Mouse (Mus musculus): Measurements from ENCODE around the gene Clcn7. TPM values are rescaled to one million over a fixed set of nuclear protein-coding genes. Genes with fewer than 3 reads are reported as not detected.
A peak's percentile ranks its signal among the peaks of the same experiment; 100 is the strongest.

Gene Clcn7
- 10 to 100 TPM; 14.3 to 15.5 TPM for total RNA-seq (2021)
- long read RNA-seq, experiment 1, full-length matches to known transcripts: 8 of 17 reads
- long read RNA-seq, experiment 1, partial matches to known transcripts: 6 of 17 reads
- long read RNA-seq, experiment 1, other reads (novel, unspliced or antisense): 3 of 17 reads
- long read RNA-seq, experiment 2, full-length matches to known transcripts: 4 of 8 reads
- long read RNA-seq, experiment 2, partial matches to known transcripts: 3 of 8 reads
- long read RNA-seq, experiment 2, other reads (novel, unspliced or antisense): 1 of 8 reads

- peak; percentile 94 for DNase-seq
- intact Hi-C loops (cut with DNase I; ENCODE audit: low total_unique reads): no loop called here
Observed at GRCm38 (mm10) chr17:25133275-25133698, at the start of gene Clcn7. Gene Clcn7 (plus strand): TSS chr17:25133391.

- intact Hi-C loops (cut with DNase I; ENCODE audit: low total_unique reads): no loop called here
- DNase-seq: peak; percentile 69
Observed at GRCm38 (mm10) chr17:25083444-25083931, 49.7 kb upstream of the Clcn7 start, which contains the start of gene Tmem204. Gene Tmem204 (minus strand): TSS chr17:25083591.

DNA sequence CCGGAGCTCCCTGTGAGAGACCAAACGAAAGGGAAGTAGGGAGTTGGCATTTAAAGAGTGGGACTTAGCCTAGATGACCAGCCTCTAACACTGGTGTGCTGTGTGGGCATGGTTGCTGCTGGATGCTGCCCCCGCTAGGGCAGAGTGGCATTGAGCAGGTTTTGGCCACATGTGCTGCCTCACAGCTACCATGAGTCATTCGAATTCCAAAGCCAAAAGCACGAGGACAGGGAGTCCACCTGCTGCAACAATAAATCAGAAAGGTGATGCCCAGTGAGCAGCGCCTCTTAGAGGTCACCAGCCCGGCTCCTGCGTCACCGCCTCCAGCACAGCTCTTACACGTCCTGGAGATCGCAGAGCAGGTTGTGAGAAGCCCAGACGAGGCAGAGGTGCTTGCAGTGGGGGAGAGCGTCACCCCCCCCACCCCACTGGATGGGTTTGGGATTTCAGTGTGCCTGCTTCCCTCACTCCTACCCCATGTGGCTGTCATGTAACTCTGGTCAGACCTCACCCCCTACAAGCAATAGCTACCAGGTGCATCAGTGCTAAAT lies 48.3 kb upstream of the Clcn7 start:
- peak; percentile 50 for DNase-seq
- intact Hi-C loops (cut with DNase I; ENCODE audit: low total_unique reads): no loop called here

- intact Hi-C loops (cut with DNase I; ENCODE audit: low total_unique reads): no loop called here
- DNase-seq: no peak
Observed at GRCm38 (mm10) chr17:25086724-25087123, 46.5 kb upstream of the Clcn7 start.

GRCm38 (mm10) chr17:25089158-25089557 lies 44.0 kb upstream of the Clcn7 start:
- intact Hi-C loops (cut with DNase I; ENCODE audit: low total_unique reads): no loop called here

GRCm38 (mm10) chr17:25090450-25090849 lies 42.7 kb upstream of the Clcn7 start:
- DNase-seq: no peak

More at GRCm38 (mm10) chr17:25089158-25089557, 44.0 kb upstream of the Clcn7 start:
- DNase-seq: no peak

DNA sequence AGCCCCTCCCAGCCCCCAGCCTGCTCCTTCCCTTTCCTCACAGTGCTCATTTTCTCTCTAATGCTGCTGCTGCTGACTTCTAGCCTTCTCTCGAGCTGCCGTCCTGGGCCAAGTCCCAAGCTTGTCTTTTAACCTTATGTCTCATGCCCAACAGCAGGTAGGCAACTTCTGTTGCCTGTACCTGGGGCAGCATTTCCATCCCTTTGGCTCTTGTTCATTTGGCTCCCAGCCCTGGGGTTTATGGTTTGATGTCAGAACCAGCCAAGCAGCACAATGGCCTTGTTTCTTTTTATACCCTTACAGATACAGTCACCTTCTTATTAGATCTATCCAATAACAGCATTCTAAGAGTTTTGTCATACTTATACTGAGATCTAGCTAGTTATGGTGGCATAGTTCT lies 37.0 kb upstream of the Clcn7 start:
- intact Hi-C loops (cut with DNase I; ENCODE audit: low total_unique reads): no loop called here
- no peak for DNase-seq

More at GRCm38 (mm10) chr17:25090450-25090849, 42.7 kb upstream of the Clcn7 start:
- intact Hi-C loops (cut with DNase I; ENCODE audit: low total_unique reads): no loop called here

DNA sequence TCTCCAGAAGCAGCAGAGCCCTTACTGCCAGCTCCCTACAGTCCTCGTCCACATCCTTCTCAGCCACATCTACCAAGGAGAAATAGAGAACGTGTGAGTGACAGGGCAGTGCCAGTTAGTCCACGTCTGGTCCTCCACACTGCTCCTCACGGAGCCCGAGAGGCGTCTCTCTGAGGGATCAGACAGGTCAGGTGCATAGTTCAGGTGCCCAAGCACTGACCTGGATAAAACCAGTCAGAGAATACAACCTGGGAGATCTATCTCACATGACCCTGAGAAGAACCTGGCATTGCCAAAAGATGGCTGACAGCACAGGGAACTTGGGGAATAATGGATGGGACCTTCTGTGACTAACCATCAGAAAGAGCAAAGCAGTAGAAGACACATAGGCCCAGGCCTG lies 33.1 kb upstream of the Clcn7 start:
- no peak for DNase-seq
- intact Hi-C loops (cut with DNase I; ENCODE audit: low total_unique reads): no loop called here

GRCm38 (mm10) chr17:25101338-25101737 lies 31.9 kb upstream of the Clcn7 start:
- intact Hi-C loops (cut with DNase I; ENCODE audit: low total_unique reads): no loop called here

DNA sequence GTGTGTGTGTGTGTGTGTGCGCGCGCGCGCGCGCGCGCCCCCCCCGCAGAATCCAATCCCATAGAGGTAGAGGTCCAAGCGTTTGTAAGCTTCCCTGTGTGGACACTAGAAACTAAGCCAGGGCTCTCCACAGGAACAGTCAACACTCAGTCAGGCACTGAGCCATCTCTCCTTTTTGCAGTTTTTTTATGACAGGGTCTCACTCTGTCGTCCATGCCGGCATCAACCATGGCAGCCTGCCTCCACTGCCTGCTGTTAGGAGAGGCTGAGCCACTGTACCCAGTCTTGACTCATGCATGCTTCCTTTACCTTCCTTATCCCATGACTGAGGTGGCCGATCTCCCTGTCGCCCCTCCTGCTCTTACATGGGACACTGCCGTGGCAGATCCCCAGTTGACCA lies 25.4 kb upstream of the Clcn7 start:
- intact Hi-C loops (cut with DNase I; ENCODE audit: low total_unique reads): loop anchor here (2.0 kb wide), 1 partner anchor 15 kb away; no protein-coding TSS in a partner anchor
- DNase-seq: no peak

More at GRCm38 (mm10) chr17:25101338-25101737, 31.9 kb upstream of the Clcn7 start:
- DNase-seq: no peak

GRCm38 (mm10) chr17:25109578-25109977 lies 23.6 kb upstream of the Clcn7 start:
- intact Hi-C loops (cut with DNase I; ENCODE audit: low total_unique reads): loop anchor here (2.0 kb wide), 1 partner anchor 17 kb away; no protein-coding TSS in a partner anchor
- peak; percentile 32 for DNase-seq

DNA sequence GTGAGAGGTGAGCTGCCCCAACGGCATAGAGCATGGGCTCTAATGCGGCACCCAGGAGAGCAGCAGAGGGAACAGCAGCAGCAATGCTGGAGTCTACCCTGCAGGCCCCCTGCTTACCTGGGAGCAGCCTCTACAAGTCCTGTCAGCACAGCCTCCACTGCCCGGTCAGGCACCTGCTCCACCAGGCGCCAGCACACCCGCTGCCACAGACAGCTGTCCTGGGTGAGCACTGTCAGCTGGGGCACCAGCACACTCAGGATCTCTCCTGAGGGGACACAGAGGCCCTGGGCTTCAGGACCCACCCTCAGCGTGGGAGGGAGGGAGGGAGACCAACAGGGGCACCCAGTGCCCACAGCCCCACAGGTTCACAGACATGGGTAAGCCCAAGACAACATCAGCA lies 22.6 kb upstream of the Clcn7 start:
- no peak for DNase-seq
- intact Hi-C loops (cut with DNase I; ENCODE audit: low total_unique reads): no loop called here

DNA sequence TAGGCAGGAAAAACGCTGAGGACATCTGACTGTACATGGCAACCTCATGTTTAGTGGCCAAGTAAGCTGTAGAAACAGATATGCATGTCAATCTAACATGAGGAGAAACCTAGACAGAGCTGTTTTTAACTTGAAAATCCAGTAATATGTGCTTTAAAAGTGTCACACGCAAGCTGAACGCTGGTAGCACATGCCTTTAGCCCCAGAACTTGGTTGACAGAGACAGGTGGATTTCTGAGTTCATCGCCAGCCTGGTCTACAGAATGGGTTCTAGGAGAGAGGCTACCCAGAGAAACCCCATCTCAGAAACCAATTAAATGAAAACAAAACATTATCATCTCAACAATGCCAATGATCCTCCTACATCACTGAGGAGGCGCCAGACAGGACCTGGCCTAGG lies 22.0 kb upstream of the Clcn7 start:
- intact Hi-C loops (cut with DNase I; ENCODE audit: low total_unique reads): no loop called here
- DNase-seq: no peak

DNA sequence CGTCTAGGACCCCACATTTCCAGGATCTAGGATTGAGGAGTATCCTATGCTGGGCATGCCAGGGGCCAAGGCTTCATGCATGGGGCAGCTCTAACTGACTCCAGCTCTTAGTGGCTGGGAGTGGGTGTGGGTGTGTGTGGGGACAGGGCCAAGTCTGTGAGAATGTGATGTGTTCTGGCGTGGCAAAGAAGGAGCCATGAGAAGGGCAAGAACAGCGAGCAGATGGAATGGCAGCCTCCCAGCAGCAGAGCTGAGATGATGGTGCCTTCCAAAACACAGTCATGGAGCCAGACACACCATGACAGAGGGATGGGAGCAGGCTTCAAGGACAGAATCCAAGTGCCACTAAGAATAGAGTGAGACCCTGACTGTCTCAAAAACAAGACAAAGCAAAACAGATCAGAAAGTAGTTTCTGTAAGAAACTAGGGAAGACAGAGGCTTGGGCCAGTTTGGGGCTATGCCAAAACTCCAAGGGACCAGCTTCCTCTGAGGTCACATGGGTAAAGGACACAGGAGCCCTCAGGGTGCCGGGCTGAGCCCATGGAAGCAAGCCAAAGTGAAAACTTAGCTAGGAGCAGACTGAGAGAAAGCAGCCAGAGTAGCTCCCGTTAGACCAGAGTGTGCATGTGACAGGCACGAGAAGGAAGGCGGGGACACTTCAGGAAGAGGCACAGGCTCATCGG lies 21.3 kb upstream of the Clcn7 start:
- DNase-seq: peak; percentile 58
- intact Hi-C loops (cut with DNase I; ENCODE audit: low total_unique reads): no loop called here

- intact Hi-C loops (cut with DNase I; ENCODE audit: low total_unique reads): no loop called here
- DNase-seq: no peak
Observed at GRCm38 (mm10) chr17:25112423-25112810, 20.8 kb upstream of the Clcn7 start.

- intact Hi-C loops (cut with DNase I; ENCODE audit: low total_unique reads): no loop called here
- DNase-seq: peak; percentile 14
Observed at GRCm38 (mm10) chr17:25114908-25115645, 18.1 kb upstream of the Clcn7 start.

DNA sequence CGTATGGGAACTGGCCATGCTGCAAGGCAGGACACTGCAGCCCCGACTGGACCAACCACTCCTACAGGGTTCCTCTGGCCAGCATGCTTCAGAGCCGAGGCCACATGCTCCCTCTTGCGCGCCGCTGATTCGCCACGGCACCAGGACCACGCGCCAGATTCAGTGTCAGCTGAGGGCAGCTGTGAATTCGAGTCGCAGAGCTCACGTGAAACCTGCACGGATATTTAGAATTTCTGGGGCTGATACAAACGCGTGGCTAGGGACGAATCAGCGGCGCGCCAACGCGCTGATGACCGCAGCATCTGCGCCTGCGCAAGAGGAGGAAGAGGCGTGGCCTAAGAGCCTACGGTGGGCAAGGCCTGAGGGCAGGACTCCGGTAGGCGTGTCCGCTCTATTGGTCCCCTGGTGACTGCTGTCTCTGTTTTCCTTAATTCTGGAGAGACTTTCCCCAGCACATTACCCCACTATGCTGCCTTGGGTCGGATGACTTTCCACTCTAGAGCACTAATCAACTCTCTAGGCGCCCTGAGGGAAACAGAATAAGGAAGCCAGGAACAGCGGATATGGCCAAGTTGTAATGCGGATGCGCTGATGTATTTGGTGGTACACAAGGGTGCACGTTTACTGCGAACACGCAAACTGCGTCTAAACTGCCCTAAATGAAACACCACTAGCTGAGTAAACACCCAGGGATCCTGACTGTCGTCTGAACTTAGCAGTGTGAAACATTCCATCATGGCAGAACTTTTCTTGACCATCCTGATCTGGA lies 17.3 kb upstream of the Clcn7 start, which contains the start of gene Telo2:
Gene Telo2, minus strand, starts transcription at position 304 of the 769 bp plus-strand sequence.
- intact Hi-C loops (cut with DNase I; ENCODE audit: low total_unique reads): no loop called here

GRCm38 (mm10) chr17:25117263-25117662 lies 15.9 kb upstream of the Clcn7 start:
- intact Hi-C loops (cut with DNase I; ENCODE audit: low total_unique reads): no loop called here
- no peak for DNase-seq

More for the DNA sequence above, 17.3 kb upstream of the Clcn7 start, which contains the start of gene Telo2:
- DNase-seq: peak; percentile 95

- intact Hi-C loops (cut with DNase I; ENCODE audit: low total_unique reads): loop anchor here (10.0 kb wide), 1 partner anchor 164 kb away; no protein-coding TSS in a partner anchor
- peak; percentile 23 for DNase-seq
Observed at GRCm38 (mm10) chr17:25120406-25120805, 12.8 kb upstream of the Clcn7 start, which contains the start of gene Ptx4. Gene Ptx4 (plus strand): TSS chr17:25120760.
